Mouse (Mus musculus): Measurements from ENCODE around the gene H2-Eb1. TPM values are rescaled to one million over a fixed set of nuclear protein-coding genes. Genes with fewer than 3 reads are reported as not detected.

The H2-Eb1 gene
- total RNA-seq, 2 experiments from 2014 or later, result 6.8 to 7.0 TPM

- intact Hi-C loops (cut with DNase I), result loop anchor here (2.0 kb wide), 1 partner anchor 63 kb away; no protein-coding TSS in a partner anchor
- peak; percentile 61 to 67 for DNase-seq
These were observed 7.7 kb downstream of the H2-Eb1 start for GRCm38 (mm10) chr17:34313393-34313792.

GRCm38 (mm10) chr17:34314286-34314685 lies 8.6 kb downstream of the H2-Eb1 start:
- DNase-seq, result no peak
- intact Hi-C loops (cut with DNase I), result no loop called here

DNA sequence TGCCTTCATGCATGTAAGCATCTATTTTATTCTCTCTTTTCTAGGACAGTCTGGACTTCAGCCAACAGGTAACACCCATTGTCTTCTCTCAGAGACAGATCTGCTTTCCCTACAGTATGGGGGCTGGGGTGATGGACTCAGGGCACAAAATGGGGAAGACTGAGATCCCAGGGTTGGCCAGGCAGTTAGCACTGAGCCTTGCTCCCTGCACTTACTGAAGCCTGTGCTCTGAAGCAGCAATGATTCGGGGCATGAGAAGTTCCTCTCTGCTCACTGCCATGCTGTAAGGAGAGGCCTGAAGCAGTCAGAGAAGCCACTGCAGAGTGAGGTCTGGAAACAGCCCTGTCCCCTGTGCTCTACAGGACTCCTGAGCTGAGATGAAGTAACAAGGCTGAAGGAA lies 9.8 kb downstream of the H2-Eb1 start:
- no peak for DNase-seq
- intact Hi-C loops (cut with DNase I), result no loop called here

DNA sequence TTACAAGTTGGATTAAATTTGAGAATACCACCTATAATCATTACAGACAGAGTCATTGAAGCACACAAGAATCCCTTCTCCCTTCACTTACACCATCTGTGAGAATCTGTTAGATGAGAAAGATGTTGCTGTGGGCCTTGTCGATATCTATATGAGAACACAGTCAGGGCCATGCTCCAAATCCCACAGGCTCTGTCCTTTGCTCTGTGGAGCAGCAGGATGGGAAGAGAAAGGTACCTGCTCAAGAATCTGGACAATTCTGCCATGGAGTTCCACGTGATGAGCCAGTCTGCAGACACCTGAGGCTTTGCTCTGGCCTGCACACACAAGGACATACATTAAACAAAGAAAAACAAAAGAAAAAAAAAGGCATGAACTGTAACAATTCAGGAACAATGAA lies 11.0 kb downstream of the H2-Eb1 start:
- no peak for DNase-seq
- intact Hi-C loops (cut with DNase I), result no loop called here

DNA sequence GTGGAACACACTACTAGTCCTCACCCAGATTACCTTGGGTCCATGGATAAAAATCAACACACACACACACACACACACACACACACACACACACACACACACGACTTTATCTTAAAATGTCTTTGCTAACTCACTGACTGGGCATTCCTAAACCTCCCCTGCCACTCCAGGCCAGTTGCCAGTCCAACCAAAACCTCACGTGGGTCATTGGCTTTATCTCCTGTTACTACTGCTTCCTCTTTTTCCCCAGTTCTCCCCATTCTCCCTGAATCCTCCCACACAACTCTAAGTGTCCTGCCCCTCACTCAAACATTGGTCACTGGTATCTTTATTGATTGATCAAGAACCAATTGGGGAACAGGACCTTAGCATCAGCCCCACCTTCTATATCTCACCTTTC lies 11.6 kb downstream of the H2-Eb1 start:
- intact Hi-C loops (cut with DNase I), result no loop called here
- no peak for DNase-seq

GRCm38 (mm10) chr17:34325436-34325835 lies 19.8 kb downstream of the H2-Eb1 start, which contains the start of gene H2-Eb2:
H2-Eb2 (plus strand) TSS chr17:34325665.
- intact Hi-C loops (cut with DNase I), result no loop called here
- no peak for DNase-seq

GRCm38 (mm10) chr17:34326373-34326772 lies 20.7 kb downstream of the H2-Eb1 start:
- no peak for DNase-seq
- intact Hi-C loops (cut with DNase I), result no loop called here

DNA sequence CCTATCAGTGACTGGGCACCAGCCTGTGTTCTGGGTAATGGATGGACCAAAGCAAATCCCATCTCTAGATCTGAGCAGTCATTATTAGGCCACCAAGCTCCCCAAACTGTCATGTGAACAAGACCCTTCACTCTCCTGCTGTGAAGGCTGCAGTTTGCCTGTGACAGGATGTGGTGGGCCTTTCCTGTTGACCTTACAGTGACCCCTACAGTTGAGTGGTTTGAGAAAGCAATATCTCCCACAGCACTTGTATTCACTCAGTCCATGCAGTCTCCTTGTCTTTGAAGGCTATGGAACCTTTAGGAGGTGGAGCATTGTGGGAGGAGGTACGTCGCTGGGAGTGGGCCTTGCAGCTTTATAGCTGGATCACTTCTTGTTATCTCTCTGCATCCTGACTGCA lies 24.1 kb downstream of the H2-Eb1 start:
- DNase-seq, result no peak
- intact Hi-C loops (cut with DNase I), result no loop called here

DNA sequence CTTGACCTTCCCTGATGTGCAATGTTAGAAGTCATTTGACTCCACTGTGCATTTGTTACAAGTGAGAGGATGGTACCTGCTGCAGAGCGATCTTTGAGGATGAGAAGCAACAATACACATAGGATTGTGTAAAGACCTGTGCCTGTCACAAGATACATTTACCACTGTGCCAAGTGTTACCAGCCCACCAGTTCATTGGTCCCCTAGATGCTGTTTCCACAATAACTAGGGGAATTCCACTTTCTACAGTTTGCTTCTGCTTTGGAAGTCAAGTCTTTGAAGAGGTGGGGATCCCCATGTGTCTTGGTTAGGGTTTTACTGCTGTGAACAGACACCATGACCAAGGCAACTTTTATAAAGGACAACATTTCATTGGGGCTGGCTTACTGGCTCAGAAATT lies 25.5 kb downstream of the H2-Eb1 start:
- intact Hi-C loops (cut with DNase I), result no loop called here
- no peak for DNase-seq

DNA sequence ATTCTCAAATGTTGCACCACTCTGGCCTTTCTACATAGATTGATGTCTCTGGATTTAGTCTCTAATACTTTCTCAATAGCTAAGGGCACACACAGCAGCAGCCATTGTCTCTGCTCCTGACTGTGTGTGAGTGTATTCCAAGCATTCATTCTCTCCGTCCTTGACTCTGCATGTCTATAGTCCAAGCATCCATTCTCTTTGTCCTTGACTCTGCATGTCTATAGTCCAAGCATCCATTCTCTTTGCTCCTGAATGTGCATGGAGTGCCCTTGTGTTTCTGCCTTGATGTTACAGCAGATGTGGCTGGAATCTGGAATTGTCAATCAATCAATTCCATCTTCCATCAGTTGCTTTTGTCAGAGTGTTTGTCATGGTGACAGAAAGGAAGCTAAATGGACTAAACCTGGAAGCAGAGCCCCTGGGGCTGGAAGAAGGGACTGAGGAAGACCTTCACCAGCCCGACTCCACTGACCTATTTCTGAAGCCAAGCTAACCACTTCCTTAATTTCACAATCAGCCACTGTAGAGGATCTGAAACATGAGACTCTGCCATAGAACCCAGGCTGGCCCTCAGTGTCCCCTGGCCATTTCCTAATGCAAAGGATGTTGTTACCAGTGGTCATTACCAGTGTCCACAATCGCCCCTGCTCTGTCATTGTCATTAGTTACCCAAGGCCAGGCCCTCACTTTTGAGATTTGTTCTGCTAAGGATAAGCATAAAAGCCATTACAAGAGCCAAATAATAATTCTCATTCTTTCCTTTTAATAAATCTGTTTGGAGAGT lies 35.1 kb downstream of the H2-Eb1 start:
- no peak for DNase-seq
- intact Hi-C loops (cut with DNase I), result no loop called here

DNA sequence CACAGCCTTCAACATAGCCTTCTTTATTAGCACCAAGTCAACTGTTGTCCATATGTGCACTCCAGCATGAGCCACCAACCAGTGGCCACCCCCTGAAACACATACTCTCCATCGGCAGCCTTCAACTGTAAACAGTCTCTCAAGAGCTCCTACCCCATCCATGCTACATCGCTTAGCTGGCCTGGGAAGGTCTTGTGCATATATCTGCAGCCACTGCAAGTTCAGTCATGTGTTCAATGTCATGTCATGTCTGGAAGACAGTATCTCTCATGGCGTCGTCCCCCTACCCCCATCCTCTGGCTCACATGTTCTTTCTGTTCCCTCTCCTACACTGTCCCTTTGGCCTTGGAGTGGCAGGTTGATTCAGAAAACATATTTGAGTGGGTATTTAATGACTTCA lies 39.2 kb downstream of the H2-Eb1 start:
- intact Hi-C loops (cut with DNase I), result loop anchor here (5.0 kb wide), 1 partner anchor 93 kb away; no protein-coding TSS in a partner anchor
- no peak for DNase-seq

GRCm38 (mm10) chr17:34345486-34345885 lies 39.8 kb downstream of the H2-Eb1 start:
- no peak for DNase-seq
- intact Hi-C loops (cut with DNase I), result loop anchor here (5.0 kb wide), 1 partner anchor 93 kb away; no protein-coding TSS in a partner anchor

DNA sequence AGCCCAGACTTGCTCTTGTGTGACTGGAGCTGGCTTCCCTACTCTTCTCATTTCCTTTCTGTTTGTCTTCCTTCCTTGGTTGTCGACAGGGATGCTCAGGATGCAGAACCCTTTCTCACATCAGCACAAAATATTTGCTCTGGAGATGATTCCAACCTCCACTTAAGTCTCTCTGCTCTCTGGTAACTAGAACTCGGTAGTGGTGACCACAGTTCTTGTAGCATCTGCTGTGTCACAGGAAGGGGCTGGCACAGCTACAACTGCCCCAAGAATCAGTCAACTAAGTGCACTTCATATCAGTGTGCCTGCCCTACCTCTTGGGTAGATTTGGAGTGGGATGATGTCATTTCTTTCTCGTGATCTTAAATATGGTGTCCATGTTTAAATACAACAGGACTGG lies 40.4 kb downstream of the H2-Eb1 start:
- DNase-seq, result no peak
- intact Hi-C loops (cut with DNase I), result loop anchor here (5.0 kb wide), 1 partner anchor 94 kb away; no protein-coding TSS in a partner anchor

- no peak for DNase-seq
- intact Hi-C loops (cut with DNase I), result loop anchor here (5.0 kb wide), 1 partner anchor 95 kb away; no protein-coding TSS in a partner anchor
These were observed 42.1 kb downstream of the H2-Eb1 start for GRCm38 (mm10) chr17:34347606-34348308.

DNA sequence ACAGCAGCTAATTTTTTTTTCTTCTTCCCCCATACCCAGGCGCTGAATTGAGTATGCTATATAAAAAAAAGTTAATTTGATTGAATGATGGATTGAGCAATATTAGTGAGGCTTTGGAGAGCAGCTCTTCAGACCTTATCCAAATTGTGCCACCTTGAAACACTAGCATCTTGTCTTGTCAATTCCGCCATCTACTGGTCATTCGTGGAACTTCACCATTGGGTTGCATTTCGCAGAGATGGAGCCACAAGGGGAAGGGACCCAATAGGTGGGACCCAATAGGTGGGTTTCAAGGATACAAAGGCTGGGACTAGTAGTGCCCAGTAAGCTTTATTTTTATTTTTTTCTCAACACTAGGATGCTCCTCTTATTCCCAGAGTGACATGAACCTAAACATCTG lies 43.8 kb downstream of the H2-Eb1 start:
- intact Hi-C loops (cut with DNase I), result loop anchor here (5.0 kb wide), 1 partner anchor 97 kb away; no protein-coding TSS in a partner anchor

DNA sequence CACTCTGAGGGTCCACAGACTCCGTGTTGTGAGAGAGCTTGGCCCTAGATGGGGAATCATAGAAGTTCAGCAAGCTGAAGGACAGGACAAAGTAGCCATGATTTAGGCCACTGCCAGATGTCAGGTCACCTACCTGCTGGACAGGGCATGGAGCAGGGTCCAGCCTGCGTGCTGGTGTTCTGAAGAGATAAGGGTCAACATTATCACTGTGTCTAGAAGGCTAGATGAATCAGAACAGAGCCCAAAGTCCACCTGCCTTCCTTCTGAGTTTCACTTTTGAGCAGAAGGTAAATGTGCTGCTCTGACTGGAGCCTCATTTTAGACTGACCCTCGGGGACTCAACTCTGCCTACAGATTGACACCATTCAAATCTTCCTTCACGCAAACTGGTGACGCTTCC lies 48.9 kb downstream of the H2-Eb1 start, which contains the start of gene Btnl2:
TSS of gene Btnl2 (plus strand) at position 284 of the 400 bp plus-strand sequence.
- intact Hi-C loops (cut with DNase I), result no loop called here
- no peak for DNase-seq

More for the DNA sequence above, 43.8 kb downstream of the H2-Eb1 start:
- peak in 1 of 2 experiments; percentile 39 for DNase-seq

DNA sequence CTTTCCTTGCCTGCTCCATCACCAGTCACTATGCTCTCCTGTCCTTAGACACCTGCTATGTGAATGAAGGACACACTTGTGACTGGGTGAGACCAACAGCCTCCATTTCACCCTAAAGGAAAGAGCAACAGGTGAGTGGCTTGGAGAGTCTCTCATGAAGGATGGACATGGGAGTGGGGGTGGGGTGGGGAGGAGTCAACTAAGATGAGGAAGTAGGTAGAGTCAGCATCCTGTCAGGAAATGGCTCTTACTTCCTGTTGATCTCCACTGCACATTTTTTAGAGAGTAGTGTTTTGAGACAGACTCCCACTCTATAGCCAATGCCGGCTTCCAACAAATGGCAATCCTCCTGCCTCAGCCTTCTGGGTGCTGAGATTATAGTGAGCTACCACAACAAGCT lies 49.3 kb downstream of the H2-Eb1 start:
- DNase-seq, result no peak
- intact Hi-C loops (cut with DNase I), result no loop called here

- DNase-seq, result no peak
- intact Hi-C loops (cut with DNase I), result no loop called here
These were observed 57.4 kb downstream of the H2-Eb1 start for GRCm38 (mm10) chr17:34362954-34363546.

GRCm38 (mm10) chr17:34363676-34364310 lies 58.1 kb downstream of the H2-Eb1 start:
- intact Hi-C loops (cut with DNase I), result no loop called here
- DNase-seq, result no peak

- intact Hi-C loops (cut with DNase I), result no loop called here
- no peak for DNase-seq
These were observed 59.4 kb downstream of the H2-Eb1 start for GRCm38 (mm10) chr17:34365031-34365430.

All from gastrocnemius, postnatal 36 days (tissue).